Mouse (Mus musculus) hindbrain, embryonic 16.5 days (tissue): Measurements from ENCODE around the gene Tsc22d1. TPM values are rescaled to one million over a fixed set of nuclear protein-coding genes. Genes with fewer than 3 reads are reported as not detected.

ENCODE experiments used
- ATAC-seq: fragments of 200-750 bp; cut with Nextera tagmentation; 2 replicates; pipeline ENCODE4 v1.8.0; 2017; ENCODE audit warnings: moderate TSS enrichment, moderate library complexity
- H3K27ac ChIP-seq: fragments of 300-500 bp; sonication (generic); 2 replicates; pipeline ENCODE4 v1.5.1; 2014; ENCODE audit warnings: low read depth, mild to moderate bottlenecking, control low read depth, low read length, moderate library complexity
- H3K27me3 ChIP-seq: fragments of 300-500 bp; sonication (generic); replicated peaks from 2 replicates; pipeline ENCODE4 v1.6.1; 2014; ENCODE audit warnings: low read length; ENCODE audit not compliant: control insufficient read depth, insufficient read depth
- H3K36me3 ChIP-seq: fragments of 300-500 bp; sonication (generic); 2 replicates; pipeline ENCODE4 v1.6.1; 2014; ENCODE audit warnings: mild to moderate bottlenecking, low read length, moderate library complexity, mixed read lengths; ENCODE audit not compliant: control insufficient read depth, insufficient read depth
- H3K4me1 ChIP-seq: fragments of 300-500 bp; sonication (generic); 2 replicates; pipeline ENCODE4 v1.6.1; 2014; ENCODE audit warnings: low read depth, low read length; ENCODE audit not compliant: control insufficient read depth, insufficient read depth
- H3K4me2 ChIP-seq: fragments of 300-500 bp; sonication (generic); 2 replicates; pipeline ENCODE4 v1.6.1; 2014; ENCODE audit warnings: mild to moderate bottlenecking, low read length, control low read depth, moderate library complexity
- H3K4me3 ChIP-seq: fragments of 300-500 bp; sonication (generic); 2 replicates; pipeline ENCODE4 v1.5.1; 2014; ENCODE audit warnings: mild to moderate bottlenecking, low read length, control low read depth, moderate library complexity
- H3K9ac ChIP-seq: fragments of 300-500 bp; sonication (generic); 2 replicates; pipeline ENCODE4 v1.6.1; 2014; ENCODE audit warnings: low read depth, mild to moderate bottlenecking, control low read depth, low read length, moderate library complexity
- H3K9me3 ChIP-seq: fragments of 300-500 bp; sonication (generic); 2 replicates; pipeline ENCODE4 v1.6.1; 2014; ENCODE audit warnings: mild to moderate bottlenecking, low read length, moderate library complexity; ENCODE audit not compliant: control insufficient read depth
- WGBS: fragments of 180-500 bp; shearing (Covaris S2); extraction: QIAGEN DNeasy Blood & Tissue Kit; methylation state at CpG from one replicate; pipeline ENCODE4 v1.1.7; 2014; 5-methylcytosine and 5-hydroxymethylcytosine counted together
- polyA plus RNA-seq: library from polyadenylated mRNA; unstranded; fragments of >200 nt; fragmentation: Nextera tagmentation; extraction: Ambion mirVana; gene quantifications from 2 replicates; pipeline ENCODE4 v1.2.1, GENCODE M21; 2015

Tsc22d1 gene
- polyA plus RNA-seq, 1 experiment from 2014 or later = 791 TPM

- peaks cover 15% of the 10 kb centered on the region for H3K36me3 ChIP-seq
- H3K27me3 ChIP-seq = no peaks in the 10 kb centered on the region
- WGBS = 90% methylated on average over 2 of the region's 2 CpGs
- H3K9ac ChIP-seq = no peak overlapping the region
- H3K4me1 ChIP-seq = no peaks in the 10 kb centered on the region; the same call in none of the 2 replicates
- ATAC-seq = no peak
- no peak overlapping the region for H3K27ac ChIP-seq
- H3K4me3 ChIP-seq = no peak overlapping the region
- H3K4me2 ChIP-seq = no peak overlapping the region
- H3K9me3 ChIP-seq = no peaks in the 10 kb centered on the region
Measured at GRCm38 (mm10) chr14:76428855-76429254, 14.1 kb downstream of the Tsc22d1 start.

- Histone ChIP-seq H3K4me2 (no peak overlapping the region), H3K36me3 (peaks cover 6% of the 10 kb centered on the region; the same call in 1 of the 2 replicates), H3K27ac (no peak overlapping the region), H3K4me1 (no peaks in the 10 kb centered on the region; the same call in 1 of the 2 replicates), H3K27me3 (no peaks in the 10 kb centered on the region), H3K9ac (no peak overlapping the region), H3K9me3 (no peaks in the 10 kb centered on the region), H3K4me3 (no peak overlapping the region)
- WGBS = 72% methylated on average over 4 of the region's 4 CpGs
- ATAC-seq = no peak
Measured at GRCm38 (mm10) chr14:76431918-76432317, 17.2 kb downstream of the Tsc22d1 start.

DNA sequence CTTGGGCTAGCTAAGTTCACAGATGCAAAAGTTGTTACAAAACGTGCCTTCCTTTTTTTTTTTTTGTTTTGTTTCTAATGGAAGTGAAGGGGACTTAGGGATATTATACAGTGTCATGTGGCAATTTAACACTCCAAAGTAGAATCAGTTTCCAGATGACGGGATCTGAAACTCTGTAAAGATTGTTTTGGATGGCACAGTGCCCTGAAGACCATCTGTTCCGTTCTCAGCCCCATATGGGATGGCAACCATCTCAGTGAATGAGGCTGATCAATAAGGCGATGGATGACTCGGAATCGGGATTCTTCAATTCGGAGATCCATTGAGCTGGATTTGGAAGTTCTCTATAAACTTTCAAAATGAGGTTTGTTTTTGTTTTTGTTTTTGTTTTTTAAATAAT is 17.6 kb downstream of the Tsc22d1 start:
- Histone ChIP-seq H3K9ac (no peak overlapping the region), H3K36me3 (peaks cover 6% of the 10 kb centered on the region; the same call in 1 of the 2 replicates), H3K27me3 (no peaks in the 10 kb centered on the region), H3K27ac (no peak overlapping the region), H3K4me2 (no peak overlapping the region), H3K9me3 (no peaks in the 10 kb centered on the region), H3K4me1 (no peaks in the 10 kb centered on the region; the same call in 1 of the 2 replicates), H3K4me3 (no peak overlapping the region)
- WGBS = 53% methylated on average over 7 of the region's 7 CpGs
- ATAC-seq = no peak; the same call in 1 of the 2 replicates

GRCm38 (mm10) chr14:76432816-76433215 is 18.1 kb downstream of the Tsc22d1 start:
- H3K9ac ChIP-seq = no peak overlapping the region
- no peak overlapping the region for H3K4me2 ChIP-seq
- H3K4me1 ChIP-seq = no peaks in the 10 kb centered on the region; the same call in 1 of the 2 replicates
- ATAC-seq = no peak
- no peaks in the 10 kb centered on the region for H3K9me3 ChIP-seq
- no peaks in the 10 kb centered on the region for H3K27me3 ChIP-seq
- 83% methylated on average over 8 of the region's 8 CpGs for WGBS
- no peak overlapping the region for H3K4me3 ChIP-seq
- H3K36me3 ChIP-seq = peaks cover 6% of the 10 kb centered on the region; the same call in 1 of the 2 replicates
- H3K27ac ChIP-seq = no peak overlapping the region

DNA sequence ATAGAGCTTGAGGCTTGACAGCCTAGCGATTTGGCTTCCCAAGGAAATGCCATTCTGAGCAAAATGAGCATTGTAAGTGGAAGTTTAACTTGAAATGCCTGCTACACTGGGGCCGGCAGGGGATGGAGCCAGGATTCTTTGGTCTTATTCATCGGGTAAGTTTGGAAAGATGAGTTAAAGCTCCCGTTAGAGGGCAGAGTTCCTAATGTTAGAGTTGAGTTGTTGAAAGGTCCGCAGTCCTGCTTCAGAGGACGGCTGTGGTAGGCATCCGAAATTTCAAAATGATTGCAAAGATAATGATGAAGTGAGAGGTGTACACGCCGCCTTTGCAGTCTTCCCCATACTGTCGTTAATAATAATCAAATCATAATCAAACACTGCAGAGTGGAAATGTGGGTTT is 27.4 kb downstream of the Tsc22d1 start:
- H3K9ac ChIP-seq = no peak overlapping the region
- ATAC-seq = no peak
- H3K9me3 ChIP-seq = no peaks in the 10 kb centered on the region
- no peak overlapping the region for H3K27ac ChIP-seq
- H3K27me3 ChIP-seq = no peaks in the 10 kb centered on the region
- H3K4me3 ChIP-seq = no peak overlapping the region
- WGBS = 83% methylated on average over 10 of the region's 10 CpGs
- no peaks in the 10 kb centered on the region for H3K4me1 ChIP-seq
- no peak overlapping the region for H3K4me2 ChIP-seq
- peaks cover 17% of the 10 kb centered on the region for H3K36me3 ChIP-seq

DNA sequence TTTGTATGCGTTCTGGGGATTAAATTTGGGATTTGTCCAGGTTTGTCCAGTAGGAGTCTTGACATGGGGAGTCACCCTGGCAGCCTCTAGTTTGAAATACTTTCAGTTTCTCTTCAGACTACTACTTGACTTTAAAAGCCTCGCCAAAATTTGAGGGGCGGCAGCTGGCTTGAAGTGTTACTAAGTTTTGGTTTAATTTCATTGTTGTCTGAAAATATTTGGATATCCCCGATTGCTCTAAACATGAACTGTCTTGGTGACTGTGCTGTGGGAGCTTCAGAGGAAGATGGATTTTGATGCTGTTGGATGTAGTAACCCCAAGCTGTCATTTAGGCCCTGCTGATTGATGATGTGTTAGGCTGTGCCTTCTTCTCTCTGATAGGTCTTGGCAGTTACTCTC is 34.2 kb downstream of the Tsc22d1 start:
- no peak overlapping the region for H3K9ac ChIP-seq
- 68% methylated on average over 4 of the region's 4 CpGs for WGBS
- no peak overlapping the region for H3K4me3 ChIP-seq
- H3K27ac ChIP-seq = no peak overlapping the region
- peaks cover 7% of the 10 kb centered on the region for H3K4me1 ChIP-seq
- no peak for ATAC-seq
- no peaks in the 10 kb centered on the region for H3K36me3 ChIP-seq
- H3K9me3 ChIP-seq = no peaks in the 10 kb centered on the region
- H3K27me3 ChIP-seq = no peaks in the 10 kb centered on the region
- no peak overlapping the region for H3K4me2 ChIP-seq

GRCm38 (mm10) chr14:76451011-76451410 is 36.2 kb downstream of the Tsc22d1 start:
- whole genome bisulfite sequencing = 75% methylated on average over 6 of the region's 6 CpGs
- H3K4me2 ChIP-seq = no peak overlapping the region
- H3K36me3 ChIP-seq = no peaks in the 10 kb centered on the region
- H3K9me3 ChIP-seq = no peaks in the 10 kb centered on the region
- peaks cover 7% of the 10 kb centered on the region for H3K4me1 ChIP-seq
- no peaks in the 10 kb centered on the region for H3K27me3 ChIP-seq
- H3K27ac ChIP-seq = no peak overlapping the region
- H3K9ac ChIP-seq = no peak overlapping the region
- H3K4me3 ChIP-seq = no peak overlapping the region
- ATAC-seq = no peak

- peak overlapping the region; percentile 13 for H3K27ac ChIP-seq
- no peak overlapping the region for H3K9ac ChIP-seq
- ATAC-seq = peak; percentile 62
- no peaks in the 10 kb centered on the region for H3K9me3 ChIP-seq
- peaks cover 7% of the 10 kb centered on the region for H3K4me1 ChIP-seq
- H3K4me3 ChIP-seq = no peak overlapping the region
- H3K36me3 ChIP-seq = no peaks in the 10 kb centered on the region
- WGBS = 40% methylated on average over 17 of the region's 17 CpGs
- H3K4me2 ChIP-seq = no peak overlapping the region
- no peaks in the 10 kb centered on the region for H3K27me3 ChIP-seq
Measured at GRCm38 (mm10) chr14:76452751-76453360, 38.1 kb downstream of the Tsc22d1 start.

DNA sequence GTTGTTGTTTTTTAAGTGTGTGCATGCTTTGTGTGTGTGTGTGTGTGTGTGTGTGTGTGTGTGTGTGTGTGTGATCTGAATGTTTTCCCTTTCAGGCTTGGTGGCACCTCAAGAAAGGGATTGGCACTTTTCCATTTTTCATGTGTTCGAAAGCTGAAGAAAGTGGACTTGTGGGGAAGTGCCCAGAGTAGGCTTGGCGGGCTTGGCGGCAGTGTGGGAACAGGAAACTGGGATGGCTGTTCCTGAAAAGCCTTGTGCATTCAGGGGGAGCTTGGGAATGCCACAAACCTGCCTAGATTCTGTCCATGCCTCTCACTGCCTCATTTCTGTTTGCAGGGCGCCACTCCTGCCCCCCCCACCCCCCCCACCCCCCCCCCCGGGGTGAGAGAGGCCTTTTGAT is 39.9 kb downstream of the Tsc22d1 start:
- Histone ChIP-seq H3K4me3 (no peak overlapping the region), H3K27ac (no peak overlapping the region; the same call in 1 of the 2 replicates), H3K9me3 (no peaks in the 10 kb centered on the region), H3K36me3 (no peaks in the 10 kb centered on the region), H3K27me3 (no peaks in the 10 kb centered on the region), H3K9ac (no peak overlapping the region), H3K4me2 (no peak overlapping the region), H3K4me1 (peaks cover 7% of the 10 kb centered on the region)
- 53% methylated on average over 4 of the region's 5 CpGs for WGBS
- peak; percentile 65; the same call in 1 of the 2 replicates for ATAC-seq
